ENCODE assay signal across 9 mouse cellular contexts in genomic region chr3:30975102-30975754, GRCm38 (mm10). TPM values are rescaled to one million over a fixed set of nuclear protein-coding genes. Genes with fewer than 3 reads are reported as not detected.
A peak's percentile ranks its signal among the peaks of the same experiment; 100 is the strongest.
DNase-seq lines count a peak whose midpoint lies in the region; ATAC-seq and TF ChIP-seq lines count a peak whose summit lies in the region.
"Had no signal": no experiment of that assay in that cellular context is flagged by ENCODE, and none has a peak within 500 bp of the region (broad histone marks: within the 10 kb centered on the region; RNA-seq: fewer than 3 reads in every experiment).

No protein-coding gene starts in this region.

- intact Hi-C loops in heart, postnatal 36 days (cut with DNase I), result loop anchor here (1.0 to 2.0 kb wide), 2 partner anchors 278 to 383 kb away; no protein-coding TSS in a partner anchor
- intact Hi-C loops in left cerebral cortex, postnatal 10 days (cut with DNase I), result no loop called here

- H3K9me3 ChIP-seq in intestine, postnatal 0 days (ENCODE audit: control insufficient read depth), result no peaks in the 10 kb centered on the region
- H3K9me3 ChIP-seq in intestine, embryonic 15.5 days, result no peaks in the 10 kb centered on the region
- no peaks in the 10 kb centered on the region for H3K9me3 ChIP-seq in embryonic facial prominence, embryonic 13.5 days
- H3K9me3 ChIP-seq: limb, embryonic 15.5 days had no signal

- 59% methylated on average over 9 of the region's 9 CpGs for WGBS in intestine, postnatal 0 days
- 55% methylated on average over 9 of the region's 9 CpGs for WGBS in intestine, embryonic 15.5 days
- WGBS in embryonic facial prominence, embryonic 13.5 days, result 38% methylated on average over 9 of the region's 9 CpGs
- WGBS in spleen, adult 2 months, result 40% methylated on average over 9 of the region's 9 CpGs

- H3K4me1 ChIP-seq in intestine, postnatal 0 days (replicated peaks; ENCODE audit: control insufficient read depth, insufficient read depth, low read length), result no peaks in the 10 kb centered on the region
- no peaks in the 10 kb centered on the region for H3K4me1 ChIP-seq in intestine, embryonic 15.5 days (replicated peaks)
- no peaks in the 10 kb centered on the region for H3K4me1 ChIP-seq in embryonic facial prominence, embryonic 13.5 days
- H3K4me1 ChIP-seq in spleen, adult 2 months (ENCODE audit: control insufficient read depth, insufficient read depth, insufficient read length), result no peaks in the 10 kb centered on the region
- H3K4me1 ChIP-seq: limb, embryonic 15.5 days had no signal

- H3K9ac ChIP-seq in intestine, postnatal 0 days (ENCODE audit: low read depth, low read length), result no peak overlapping the region
- H3K9ac ChIP-seq in intestine, embryonic 15.5 days, result no peak overlapping the region
- H3K9ac ChIP-seq in embryonic facial prominence, embryonic 13.5 days, result no peak overlapping the region
- H3K9ac ChIP-seq: limb, embryonic 15.5 days had no signal

- H3K27ac ChIP-seq in intestine, postnatal 0 days (ENCODE audit: low read depth, low read length), result no peak overlapping the region
- H3K27ac ChIP-seq in intestine, embryonic 15.5 days, result no peak overlapping the region
- H3K27ac ChIP-seq in embryonic facial prominence, embryonic 13.5 days, result no peak overlapping the region
- no peak overlapping the region for H3K27ac ChIP-seq in spleen, adult 2 months (ENCODE audit: insufficient read depth, low read length)
- H3K27ac ChIP-seq: limb, embryonic 15.5 days had no signal

- no peak overlapping the region for H3K4me2 ChIP-seq in intestine, postnatal 0 days (replicated peaks; ENCODE audit: low read depth)
- no peak overlapping the region for H3K4me2 ChIP-seq in intestine, embryonic 15.5 days (replicated peaks)
- no peak overlapping the region for H3K4me2 ChIP-seq in embryonic facial prominence, embryonic 13.5 days
- H3K4me2 ChIP-seq: limb, embryonic 15.5 days had no signal

- ATAC-seq in intestine, postnatal 0 days, result no peak; the same call in 1 of the 2 replicates
- ATAC-seq in intestine, embryonic 15.5 days, result no peak
- 0 out of 2 replicates have a peak, but pooled peaks have one; percentile 62 for ATAC-seq in embryonic facial prominence, embryonic 13.5 days (ENCODE audit: insufficient number of reproducible peaks, insufficient read depth, low FRiP score, low TSS enrichment, low read depth)

- TF ChIP-seq CTCF in intestine, postnatal 0 days (IDR thresholded peaks at IDR 0.05; ENCODE audit: low read depth), result peak; percentile 74
- peak; percentile 58; the same call in 1 of the 2 replicates for TF ChIP-seq CTCF in spleen, adult 2 months (IDR thresholded peaks at IDR 0.05; ENCODE audit: extremely low read depth, insufficient read depth, insufficient read length, insufficient replicate concordance)

- peak; percentile 58 to 78 for DNase-seq in adrenal gland, postnatal 36 days
- DNase-seq in heart, postnatal 36 days, result peak; percentile 68 to 76
- peak; percentile 30 to 63 for DNase-seq in left cerebral cortex, postnatal 10 days (ENCODE audit: extremely low spot score in 1 of 2, low spot score in 2 of 2)
- peak; percentile 77 for DNase-seq in mesoderm, embryonic 11.5 days (ENCODE audit: low read depth, low spot score)
- DNase-seq in spleen, adult 2 months (ENCODE audit: low read depth in 1 of 2, low spot score in 2 of 2), result peak in 1 of 2 experiments; percentile 64

- TF ChIP-seq POLR2A in spleen, adult 2 months (IDR thresholded peaks at IDR 0.05; ENCODE audit: low read depth, low read length), result no peak

- no peaks in the 10 kb centered on the region for H3K27me3 ChIP-seq in intestine, postnatal 0 days (replicated peaks; ENCODE audit: control insufficient read depth, insufficient read depth, low read length)
- H3K27me3 ChIP-seq in intestine, embryonic 15.5 days (replicated peaks), result no peaks in the 10 kb centered on the region
- H3K27me3 ChIP-seq in embryonic facial prominence, embryonic 13.5 days, result no peaks in the 10 kb centered on the region
- H3K27me3 ChIP-seq in spleen, adult 2 months (ENCODE audit: control insufficient read depth, insufficient read depth, low read length), result no peaks in the 10 kb centered on the region
- H3K27me3 ChIP-seq: limb, embryonic 15.5 days had no signal

- H3K36me3 ChIP-seq in intestine, postnatal 0 days (ENCODE audit: control insufficient read depth, insufficient read depth), result no peaks in the 10 kb centered on the region
- no peaks in the 10 kb centered on the region for H3K36me3 ChIP-seq in intestine, embryonic 15.5 days
- no peaks in the 10 kb centered on the region for H3K36me3 ChIP-seq in embryonic facial prominence, embryonic 13.5 days
- H3K36me3 ChIP-seq in spleen, adult 2 months (ENCODE audit: control insufficient read depth, insufficient read depth, low read length), result no peaks in the 10 kb centered on the region
- H3K36me3 ChIP-seq: limb, embryonic 15.5 days had no signal

- H3K4me3 ChIP-seq in intestine, postnatal 0 days (ENCODE audit: low read depth, low read length), result no peak overlapping the region
- H3K4me3 ChIP-seq in intestine, embryonic 15.5 days (replicated peaks), result no peak overlapping the region
- H3K4me3 ChIP-seq in embryonic facial prominence, embryonic 13.5 days, result no peak overlapping the region
- H3K4me3 ChIP-seq in spleen, adult 2 months (ENCODE audit: extremely low read depth, insufficient read depth, insufficient read length), result no peak overlapping the region
- H3K4me3 ChIP-seq: limb, embryonic 15.5 days had no signal

RNA-seq across cellular contexts. Expression of gene Phc3, which starts 6.0 kb away (rescaled TPM):
- polyA plus RNA-seq in intestine, postnatal 0 days (2015; fragmentation: Nextera tagmentation; extraction: Ambion mirVana), result 3.5 and 3.8 TPM in 2 replicates
- polyA plus RNA-seq in intestine, embryonic 15.5 days (2015; fragmentation: Nextera tagmentation; extraction: Ambion mirVana), result 5.5 and 6.9 TPM in 2 replicates
- total RNA-seq in adrenal gland, postnatal 36 days (2021), result 10 to 100 TPM; 31.3 to 35.2 TPM
- polyA plus RNA-seq in embryonic facial prominence, embryonic 13.5 days (2015; fragmentation: Nextera tagmentation; extraction: Ambion mirVana), result 8.1 and 9.4 TPM in 2 replicates
- total RNA-seq in heart, postnatal 36 days (2021), result 10 to 100 TPM; 15.9 to 19.1 TPM
- 10 to 100 TPM; 33.2 to 34.8 TPM for total RNA-seq in left cerebral cortex, postnatal 10 days (2021)
- polyA plus RNA-seq in spleen, adult 2 months (2012; rRNA removed), result 27.0 and 31.2 TPM in 2 replicates

RNA-seq across cellular contexts. Expression of gene Prkci, which starts 20.3 kb away (rescaled TPM):
- polyA plus RNA-seq in intestine, postnatal 0 days (2015; fragmentation: Nextera tagmentation; extraction: Ambion mirVana), result 14.0 and 14.5 TPM in 2 replicates
- polyA plus RNA-seq in intestine, embryonic 15.5 days (2015; fragmentation: Nextera tagmentation; extraction: Ambion mirVana), result 33.7 and 38.5 TPM in 2 replicates
- total RNA-seq in adrenal gland, postnatal 36 days (2021), result 10 to 100 TPM; 43.2 to 56.1 TPM
- polyA plus RNA-seq in embryonic facial prominence, embryonic 13.5 days (2015; fragmentation: Nextera tagmentation; extraction: Ambion mirVana), result 39.0 and 39.3 TPM in 2 replicates
- 10 to 100 TPM; 12.4 to 12.5 TPM for total RNA-seq in heart, postnatal 36 days (2021)
- 10 to 100 TPM; 51.7 to 55.5 TPM for total RNA-seq in left cerebral cortex, postnatal 10 days (2021)
- polyA plus RNA-seq in spleen, adult 2 months (2012; rRNA removed), result 3.7 and 5.0 TPM in 2 replicates
